Mouse (Mus musculus) hematopoietic multipotent progenitor cell, adult 10-12 weeks (in vitro differentiated cells): Measurements from ENCODE around the gene Lce3d. TPM values are rescaled to one million over a fixed set of nuclear protein-coding genes. Genes with fewer than 3 reads are reported as not detected.

Source experiments
- polyA plus RNA-seq: library from polyadenylated mRNA; stranded (reverse); fragments of >175 nt; gene quantifications from 2 replicates; pipeline ENCODE4 v1.2.3, GENCODE M21; 2012; ENCODE audit warnings: low replicate concordance

Lce3d gene
- polyA plus RNA-seq = not detected in 2 replicates

GRCm38 (mm10) chr3:92957090-92957489, at the start of gene Lce3d:
TSS of gene Lce3d (plus strand) at chr3:92957390.

GRCm38 (mm10) chr3:92926130-92926529, 31.1 kb upstream of the Lce3d start, which contains the start of gene Lce3a:
TSS of gene Lce3a (minus strand) at chr3:92926230.

GRCm38 (mm10) chr3:92932679-92933078, 24.5 kb upstream of the Lce3d start, which contains the start of gene Lce3b:
TSS of gene Lce3b (plus strand) at chr3:92932979.

GRCm38 (mm10) chr3:92944186-92944585, 13.0 kb upstream of the Lce3d start, which contains the start of gene Lce3c:
TSS of gene Lce3c (plus strand) at chr3:92944486.

GRCm38 (mm10) chr3:92966761-92967160, 9.6 kb downstream of the Lce3d start, which contains the start of gene Lce3e:
TSS of gene Lce3e (plus strand) at chr3:92967061.

GRCm38 (mm10) chr3:92991926-92992325, 34.7 kb downstream of the Lce3d start, which contains the start of gene Lce3f:
TSS of gene Lce3f (plus strand) at chr3:92992226.

Other genes starting within 250 kb of the Lce3d start
- gene Lce1e, start 248.3 kb upstream of the Lce3d start, polyA plus RNA-seq = not detected in 2 replicates
- not detected in 2 replicates for gene Lce1f, start 237.0 kb upstream of the Lce3d start, polyA plus RNA-seq
- gene Gm38119, start 218.3 kb upstream of the Lce3d start, polyA plus RNA-seq = not detected in 2 replicates
- gene Lce1g, start 205.1 kb upstream of the Lce3d start, polyA plus RNA-seq = not detected in 2 replicates
- gene Lce1h, start 192.3 kb upstream of the Lce3d start, polyA plus RNA-seq = not detected in 2 replicates
- gene Lce1i, start 178.5 kb upstream of the Lce3d start, polyA plus RNA-seq = not detected in 2 replicates
- gene Lce1j, start 166.9 kb upstream of the Lce3d start, polyA plus RNA-seq = not detected in 2 replicates
- gene Lce1k, start 149.5 kb upstream of the Lce3d start, polyA plus RNA-seq = not detected in 2 replicates
- not detected in 2 replicates for gene Kprp, start 130.1 kb upstream of the Lce3d start, polyA plus RNA-seq
- gene Lce1l, start 106.1 kb upstream of the Lce3d start, polyA plus RNA-seq = not detected in 2 replicates
- gene 2310050C09Rik, start 87.2 kb upstream of the Lce3d start, polyA plus RNA-seq = not detected in 2 replicates
- not detected in 2 replicates for gene Lce3a, start 31.2 kb upstream of the Lce3d start, polyA plus RNA-seq
- gene Lce3b, start 24.4 kb upstream of the Lce3d start, polyA plus RNA-seq = not detected in 2 replicates
- not detected in 2 replicates for gene Lce3c, start 12.9 kb upstream of the Lce3d start, polyA plus RNA-seq
- not detected in 2 replicates for gene Lce3e, start 9.7 kb downstream of the Lce3d start, polyA plus RNA-seq
- gene Lce3f, start 34.8 kb downstream of the Lce3d start, polyA plus RNA-seq = not detected in 2 replicates
- not detected in 2 replicates for gene Crct1, start 58.3 kb downstream of the Lce3d start, polyA plus RNA-seq
- not detected in 2 replicates for gene Lce1m, start 61.7 kb downstream of the Lce3d start, polyA plus RNA-seq
- gene Gm4858, start 111.4 kb downstream of the Lce3d start, polyA plus RNA-seq = not detected in 2 replicates
- gene Crnn, start 187.4 kb downstream of the Lce3d start, polyA plus RNA-seq = not detected in 2 replicates
- not detected in 2 replicates for gene Flg2, start 239.9 kb downstream of the Lce3d start, polyA plus RNA-seq